Mouse (Mus musculus) ES-E14 (cell line): Measurements from ENCODE around the gene Gstm4. TPM values are rescaled to one million over a fixed set of nuclear protein-coding genes. Genes with fewer than 3 reads are reported as not detected.
"Not testable (repeated sequence)": the region's sequence is repeated elsewhere in the genome, so short reads cannot be mapped to it uniquely, and the experiment has no call there.

Experiments
- DNase-seq: peaks from one replicate; pipeline ENCODE4 v3.0.0-alpha.2; 2013; ENCODE audit warnings: low read depth, low spot score
- H3K27ac ChIP-seq: 2 replicates; pipeline ENCODE4 v1.5.1; 2012; ENCODE audit warnings: low read depth, mild to moderate bottlenecking, low read length, moderate library complexity, mixed read lengths; ENCODE audit not compliant: poor library complexity, insufficient read depth, severe bottlenecking
- H3K36me3 ChIP-seq: 2 replicates; pipeline ENCODE4 v1.6.1; 2012; ENCODE audit warnings: mild to moderate bottlenecking, low read length, moderate library complexity, mixed read lengths; ENCODE audit not compliant: control insufficient read depth, poor library complexity, insufficient read depth, severe bottlenecking
- H3K4me1 ChIP-seq, 2 experiments: fragments of 150-350 bp in 1 of 2; sonication (generic) in 1 of 2; 2 replicates each; pipeline ENCODE4 v1.6.1; 2012; ENCODE audit warnings: low read length in 2 of 2, mild to moderate bottlenecking in 1 of 2, mixed read lengths in 1 of 2; ENCODE audit not compliant: control insufficient read depth in 2 of 2, insufficient read depth in 2 of 2, poor library complexity in 1 of 2
- H3K4me3 ChIP-seq, 2 experiments: fragments of 150-350 bp in 1 of 2; sonication (generic) in 1 of 2; 2 replicates each; pipeline ENCODE4 v1.5.1; 2012; ENCODE audit warnings: low read length in 2 of 2, low read depth in 1 of 2, mild to moderate bottlenecking in 1 of 2, mixed read lengths in 1 of 2; ENCODE audit not compliant: insufficient read depth in 1 of 2, poor library complexity in 1 of 2, severe bottlenecking in 1 of 2
- H3K9ac ChIP-seq: 2 replicates; pipeline ENCODE4 v1.6.1; 2012; ENCODE audit warnings: low read depth, mild to moderate bottlenecking, low read length, mixed read lengths; ENCODE audit not compliant: poor library complexity, insufficient read depth, severe bottlenecking
- H3K9me3 ChIP-seq: fragments of 150-350 bp; sonication (generic); 2 replicates; pipeline ENCODE4 v1.6.1; 2012; ENCODE audit warnings: low read depth, mild to moderate bottlenecking, low read length; ENCODE audit not compliant: control insufficient read depth, insufficient read depth
- CHD2 ChIP-seq: IDR thresholded peaks from 2 replicates; pipeline ENCODE4 v1.6.1; 2014; ENCODE audit warnings: mild to moderate bottlenecking, low read depth, low read length, inconsistent platforms
- HCFC1 ChIP-seq: IDR thresholded peaks from 2 replicates; pipeline ENCODE4 v1.6.1; 2012; ENCODE audit warnings: low read length, inconsistent platforms, borderline replicate concordance; ENCODE audit not compliant: insufficient read depth
- MAFK ChIP-seq: IDR thresholded peaks from 2 replicates; pipeline ENCODE4 v1.6.1; 2014; ENCODE audit warnings: mild to moderate bottlenecking, low read depth, low read length, inconsistent platforms; ENCODE audit not compliant: insufficient read depth
- ZC3H11A ChIP-seq: IDR thresholded peaks from 2 replicates; pipeline ENCODE4 v1.6.1; 2012; ENCODE audit warnings: low read depth, mild to moderate bottlenecking, inconsistent platforms, low read length, borderline replicate concordance
- ZNF384 ChIP-seq: IDR thresholded peaks from 2 replicates; pipeline ENCODE4 v1.6.1; 2012; ENCODE audit warnings: low read depth, low read length, inconsistent platforms
- in situ Hi-C, 2 experiments: fragments of 600-800 bp; cut with MboI; formaldehyde crosslinking; loops; one replicate each; pipeline ENCODE4 v1.15.1; 2025; ENCODE audit warnings: low sequenced_read_pairs in 2 of 2, inconsistent platforms in 1 of 2; ENCODE audit not compliant: unreplicated experiment in 2 of 2
- total RNA-seq: library from RNA; depleted of rRNA; stranded (reverse); fragments of 300-350 nt; gene quantifications from 2 replicates; pipeline ENCODE4 v1.2.3, GENCODE M21; 2012

Gstm4 gene
- total RNA-seq, 1 experiment: 4.3 TPM

- Histone ChIP-seq H3K4me3 (peak within 1 kb of the TSS; percentile 64 to 85), H3K4me1 (peaks cover 6 to 16% of the 10 kb centered on the region in 2 experiments; a peak in 2 of 4 replicates), H3K9me3 (no peaks in the 10 kb centered on the region), H3K9ac (peak within 1 kb of the TSS; percentile 72), H3K36me3 (no peaks in the 10 kb centered on the region; the same call in 1 of the 2 replicates), H3K27ac (peak within 1 kb of the TSS; percentile 54; the same call in 1 of the 2 replicates)
- no peak for TF ChIP-seq ZNF384
- no peak for TF ChIP-seq ZC3H11A
- no peak for TF ChIP-seq CHD2
- TF ChIP-seq HCFC1: no peak
- no peak for TF ChIP-seq MAFK
- DNase-seq: peak; percentile 98
- in situ Hi-C loops: no loop called here
Observed at GRCm38 (mm10) chr3:108017473-108018189, 27.1 kb downstream of the Gstm4 start, which contains the start of gene Gstm1. TSS of gene Gstm1 (minus strand) at chr3:108017973.

DNA sequence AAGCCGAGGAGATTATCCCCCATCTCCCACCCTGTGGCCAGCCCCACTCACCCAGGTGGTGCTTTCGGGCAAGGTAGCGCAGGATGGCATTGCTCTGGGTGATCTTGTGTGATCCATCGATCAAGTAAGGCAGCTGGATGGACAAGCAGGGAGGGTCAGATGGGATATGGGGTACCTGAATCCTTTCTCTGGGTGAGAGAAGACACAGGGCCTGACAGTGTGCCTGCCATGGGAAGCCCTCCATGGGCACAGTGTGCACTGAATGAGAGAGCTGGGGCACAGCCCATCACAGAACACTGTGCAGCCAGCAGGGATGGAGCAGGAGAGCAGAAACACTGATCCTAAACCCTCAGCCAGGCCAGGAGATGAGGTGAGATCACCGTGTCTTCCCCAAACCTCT is 28.2 kb downstream of the Gstm4 start:
- H3K4me3 ChIP-seq, H3K27ac ChIP-seq, H3K9ac ChIP-seq, H3K36me3 ChIP-seq, H3K9me3 ChIP-seq, DNase-seq, in situ Hi-C loops: not testable (repeated sequence)
- peaks cover 6 to 12% of the 10 kb centered on the region in 2 experiments; a peak in 2 of 4 replicates for H3K4me1 ChIP-seq

DNA sequence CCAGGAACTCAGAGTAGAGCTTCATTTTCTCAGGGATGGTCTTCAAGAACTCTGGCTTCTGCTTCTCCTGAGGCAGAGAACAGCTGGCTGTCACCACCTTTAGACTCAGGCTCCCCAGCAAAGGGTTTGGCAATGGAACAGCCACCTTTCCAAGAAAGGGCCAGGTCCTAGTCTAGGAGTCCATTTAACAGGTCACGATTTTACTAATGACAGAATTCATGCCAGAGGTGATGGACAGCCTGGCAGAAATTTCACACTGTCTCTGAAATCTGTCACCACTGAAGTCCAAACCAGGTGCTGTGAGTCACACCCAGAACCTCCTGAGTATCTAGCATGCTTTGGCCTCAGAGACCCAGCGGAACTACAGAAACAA is 29.7 kb downstream of the Gstm4 start:
- H3K9ac ChIP-seq: no peak overlapping the region
- H3K4me1 ChIP-seq: peaks cover 6 to 12% of the 10 kb centered on the region in 2 experiments; a peak in 2 of 4 replicates
- in situ Hi-C loops: no loop called here
- TF ChIP-seq MAFK (no peak), ZNF384 (no peak), HCFC1 (no peak), CHD2 (no peak), ZC3H11A (no peak)
- H3K4me3 ChIP-seq: no peak overlapping the region
- no peaks in the 10 kb centered on the region; the same call in 1 of the 2 replicates for H3K36me3 ChIP-seq
- H3K9me3 ChIP-seq: no peaks in the 10 kb centered on the region
- no peak for DNase-seq
- H3K27ac ChIP-seq: no peak overlapping the region

GRCm38 (mm10) chr3:108014098-108014973 is 30.4 kb downstream of the Gstm4 start:
- H3K9me3 ChIP-seq: no peaks in the 10 kb centered on the region
- TF ChIP-seq HCFC1 (no peak), CHD2 (no peak), MAFK (no peak), ZC3H11A (no peak), ZNF384 (no peak)
- H3K9ac ChIP-seq: no peak overlapping the region
- H3K36me3 ChIP-seq: no peaks in the 10 kb centered on the region; the same call in 1 of the 2 replicates
- H3K4me1 ChIP-seq: peaks cover 6 to 12% of the 10 kb centered on the region in 2 experiments; a peak in 2 of 4 replicates
- in situ Hi-C loops: no loop called here
- H3K4me3 ChIP-seq: no peak overlapping the region
- no peak for DNase-seq
- no peak overlapping the region for H3K27ac ChIP-seq
